Mouse (Mus musculus): ENCODE data around the gene Theg. TPM values are rescaled to one million over a fixed set of nuclear protein-coding genes. Genes with fewer than 3 reads are reported as not detected.

The Theg gene
- 0.35 TPM for polyA plus RNA-seq (2017; shearing (Covaris generic))

DNA sequence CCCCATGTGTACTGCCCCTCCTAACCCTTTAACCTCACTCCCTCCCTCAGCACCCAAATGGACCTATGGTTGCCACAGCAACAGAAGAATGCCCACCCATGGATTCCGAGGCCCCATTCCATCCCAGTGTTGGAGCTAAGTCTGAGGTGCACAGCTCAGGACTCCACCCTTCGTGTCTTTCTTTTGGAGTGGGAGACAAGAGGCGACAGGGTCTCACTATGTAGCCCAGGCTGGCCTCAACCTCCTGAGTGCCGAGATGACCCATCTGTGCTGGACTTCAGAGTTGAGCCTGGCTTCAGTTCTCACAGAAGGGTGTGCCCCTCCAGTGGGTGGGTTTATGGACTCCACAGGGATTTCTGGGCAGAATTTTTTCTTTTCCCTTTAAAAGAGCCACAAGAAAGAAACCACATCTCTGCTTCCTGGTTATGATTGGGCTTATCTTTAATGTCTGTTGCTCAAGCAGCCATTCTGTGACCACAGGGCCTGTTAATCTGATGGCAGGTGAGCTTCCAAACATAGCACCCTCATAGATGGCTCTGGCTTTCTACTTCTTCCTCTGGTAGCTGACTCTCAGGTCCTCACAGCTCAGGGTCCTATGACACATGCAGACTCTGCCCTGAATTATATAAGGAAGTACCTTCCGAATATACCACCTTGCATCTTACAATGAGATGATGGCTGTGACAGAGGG lies at the start of gene Theg:
Theg (minus strand) TSS at position 271 of the 691 bp plus-strand sequence.

DNA sequence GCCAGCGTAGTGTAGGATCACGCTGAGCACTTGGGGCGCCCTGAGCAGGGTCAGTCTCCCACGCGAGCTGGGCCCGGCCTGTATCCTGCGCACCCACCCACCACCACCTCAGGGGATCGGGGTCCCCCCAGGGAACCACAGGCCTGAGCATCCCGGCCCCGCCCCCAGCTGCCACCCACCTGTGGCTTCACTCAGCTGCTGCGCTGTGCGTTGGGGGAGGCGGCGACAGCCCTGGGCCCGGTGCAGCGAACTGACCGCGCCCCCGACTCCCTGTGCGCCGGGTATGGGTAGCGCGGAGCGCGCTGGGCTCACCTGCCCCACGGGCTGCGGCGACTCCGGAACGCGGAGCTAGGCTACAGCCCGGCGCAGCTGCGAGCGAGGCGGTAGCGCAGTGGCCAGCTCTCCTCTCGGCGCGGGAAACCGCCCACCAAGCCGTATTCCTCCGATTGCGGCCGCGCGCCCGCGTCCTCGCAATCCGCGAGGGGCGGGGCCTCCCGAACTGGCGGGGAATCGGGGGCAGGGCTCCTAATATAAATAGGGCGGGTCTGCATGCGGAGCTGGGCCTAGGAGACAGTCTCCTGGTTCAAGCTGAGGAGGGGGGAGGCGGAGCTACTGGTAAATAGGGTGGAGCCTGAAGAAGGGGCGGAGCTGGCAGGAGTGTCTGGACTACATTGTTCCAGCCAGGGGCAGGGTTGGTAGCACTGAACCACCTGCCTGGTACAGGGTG lies 26.6 kb upstream of the Theg start, which contains the start of gene C2cd4c:
C2cd4c (minus strand) TSS at position 448 of the 727 bp plus-strand sequence.

DNA sequence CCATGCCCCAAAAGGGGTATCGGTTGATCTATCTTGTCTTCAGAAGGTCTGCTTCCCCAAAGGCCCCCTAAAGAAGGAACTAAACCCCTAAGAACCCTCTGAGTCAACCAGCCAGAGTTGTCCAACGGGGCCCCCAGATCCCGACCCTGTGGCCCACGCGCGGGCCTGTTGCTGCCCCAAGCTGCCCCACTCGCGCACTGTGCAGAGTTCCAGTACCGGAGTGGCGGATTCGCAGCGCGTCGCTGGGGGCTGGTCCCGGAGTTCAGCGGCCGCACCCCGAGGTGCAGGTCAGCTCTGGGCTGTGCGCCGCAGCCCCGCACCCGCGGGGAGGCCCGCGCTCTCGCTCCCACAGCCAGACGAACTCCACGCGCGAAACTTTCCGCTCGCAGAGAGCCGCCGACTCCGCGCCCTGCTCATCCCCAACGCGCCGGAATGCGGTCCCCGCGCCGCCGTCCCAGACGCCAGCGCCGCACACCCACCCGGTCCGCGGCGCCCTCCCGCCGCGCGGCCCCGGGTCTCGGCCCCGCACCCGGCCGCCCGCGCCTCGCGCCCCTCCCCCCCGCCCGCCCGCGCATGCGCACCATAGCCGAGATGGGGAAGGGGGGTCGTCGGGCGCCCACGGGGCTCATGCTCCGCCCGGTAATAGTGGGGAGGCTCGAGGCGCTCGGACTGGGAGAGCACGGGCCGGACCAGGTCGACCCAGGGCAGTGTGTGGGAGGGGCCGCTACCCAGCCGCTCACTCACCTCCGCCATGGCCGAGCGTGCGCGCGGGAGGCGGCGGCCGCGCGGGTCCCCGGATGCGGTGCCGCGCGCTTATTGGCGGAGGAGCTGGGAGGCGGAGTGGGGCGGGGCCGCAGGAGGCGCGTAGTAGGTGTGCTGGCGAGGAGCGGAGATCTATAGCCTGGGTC lies 32.5 kb downstream of the Theg start, which contains the start of gene Mier2:
Mier2 (minus strand) TSS at position 870 of the 908 bp plus-strand sequence.

DNA sequence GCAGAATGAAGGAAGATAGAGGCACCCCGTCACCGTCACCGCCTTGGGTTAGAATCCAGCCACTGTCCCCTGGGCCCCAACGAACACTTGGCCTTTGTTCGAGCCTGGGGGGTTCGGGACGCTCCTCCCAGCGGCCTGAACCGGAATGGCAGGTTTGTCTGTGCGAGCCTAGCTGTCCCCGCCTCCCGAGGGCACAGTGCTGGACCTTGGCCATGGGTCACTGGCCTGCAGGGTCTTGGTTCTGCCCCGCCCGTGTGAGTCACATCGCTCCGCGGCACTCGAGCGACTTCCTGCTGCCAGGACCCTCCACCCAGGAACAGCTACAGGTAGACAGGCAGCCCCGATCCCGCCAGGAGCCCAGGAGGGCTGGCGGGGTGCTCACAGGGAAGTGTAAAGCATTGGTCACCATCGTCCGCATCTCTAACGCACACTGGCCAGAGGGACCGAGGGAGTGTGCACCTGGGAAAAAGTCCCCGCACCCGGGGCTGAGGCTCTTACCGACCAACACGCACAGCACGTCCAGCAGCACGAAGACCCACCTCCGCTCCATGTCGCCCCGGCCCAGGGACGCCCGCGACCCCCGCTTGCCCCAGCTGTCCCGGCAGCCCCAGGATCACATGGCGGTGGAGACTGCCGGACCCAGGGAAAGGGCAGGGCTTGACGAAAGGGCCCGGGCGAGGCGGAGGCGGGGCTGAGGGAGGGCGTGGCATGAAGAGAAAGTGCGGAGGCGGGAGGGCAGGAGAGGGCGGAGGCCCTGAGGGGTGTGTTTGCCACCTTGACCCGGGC lies 53.8 kb downstream of the Theg start, which contains the start of gene Plpp2:
Plpp2 (minus strand) TSS at position 671 of the 786 bp plus-strand sequence.

Other genes starting within 250 kb of the Theg start
- not detected for gene Vmn2r82, start 230.8 kb downstream of the Theg start, polyA plus RNA-seq (2017; shearing (Covaris generic))
- gene Vmn2r83, start 118.6 kb downstream of the Theg start, polyA plus RNA-seq (2017; shearing (Covaris generic)), result 0.10 TPM
- gene Plpp2, start 53.5 kb downstream of the Theg start, polyA plus RNA-seq (2017; shearing (Covaris generic)), result 3.7 TPM
- gene Mier2, start 32.1 kb downstream of the Theg start, polyA plus RNA-seq (2017; shearing (Covaris generic)), result 38.1 TPM
- gene C2cd4c, start 26.7 kb upstream of the Theg start, polyA plus RNA-seq (2017; shearing (Covaris generic)), result not detected
- 0.17 TPM for gene Shc2, start 50.6 kb upstream of the Theg start, polyA plus RNA-seq (2017; shearing (Covaris generic))
- gene Odf3l2, start 58.4 kb upstream of the Theg start, polyA plus RNA-seq (2017; shearing (Covaris generic)), result not detected
- 0.54 TPM for gene Madcam1, start 77.2 kb upstream of the Theg start, polyA plus RNA-seq (2017; shearing (Covaris generic))
- gene Tpgs1, start 82.0 kb upstream of the Theg start, polyA plus RNA-seq (2017; shearing (Covaris generic)), result 26.2 TPM
- gene Cdc34, start 94.9 kb upstream of the Theg start, polyA plus RNA-seq (2017; shearing (Covaris generic)), result 78.4 TPM
- 8.2 TPM for gene Gzmm, start 101.7 kb upstream of the Theg start, polyA plus RNA-seq (2017; shearing (Covaris generic))
- gene Bsg, start 117.2 kb upstream of the Theg start, polyA plus RNA-seq (2017; shearing (Covaris generic)), result 207 TPM
- gene Hcn2, start 129.3 kb upstream of the Theg start, polyA plus RNA-seq (2017; shearing (Covaris generic)), result not detected
- 31.9 TPM for gene Polrmt, start 159.2 kb upstream of the Theg start, polyA plus RNA-seq (2017; shearing (Covaris generic))
- not detected for gene Fgf22, start 167.7 kb upstream of the Theg start, polyA plus RNA-seq (2017; shearing (Covaris generic))
- gene Rnf126, start 179.6 kb upstream of the Theg start, polyA plus RNA-seq (2017; shearing (Covaris generic)), result 41.8 TPM
- not detected for gene Fstl3, start 189.9 kb upstream of the Theg start, polyA plus RNA-seq (2017; shearing (Covaris generic))
- 0.17 TPM for gene Prss57, start 203.6 kb upstream of the Theg start, polyA plus RNA-seq (2017; shearing (Covaris generic))
- gene Palm, start 206.2 kb upstream of the Theg start, polyA plus RNA-seq (2017; shearing (Covaris generic)), result 4.5 TPM
- gene Misp, start 233.7 kb upstream of the Theg start, polyA plus RNA-seq (2017; shearing (Covaris generic)), result 0.44 TPM